Mouse (Mus musculus): ENCODE data around the gene Gm26741. TPM values are rescaled to one million over a fixed set of nuclear protein-coding genes. Genes with fewer than 3 reads are reported as not detected.

Gene Gm26741
- not detected in 2 replicates for total RNA-seq (2017)

- ATAC-seq (replicated peaks; ENCODE audit: low read depth, poor library complexity, severe bottlenecking) = no peak
These were observed at the start of gene Gm26741 for GRCm38 (mm10) chr10:52358467-52358866. Gm26741 (plus strand) TSS chr10:52358767.

- no peak for ATAC-seq (replicated peaks; ENCODE audit: low read depth, poor library complexity, severe bottlenecking)
These were observed 49.4 kb upstream of the Gm26741 start for GRCm38 (mm10) chr10:52309196-52309595.

DNA sequence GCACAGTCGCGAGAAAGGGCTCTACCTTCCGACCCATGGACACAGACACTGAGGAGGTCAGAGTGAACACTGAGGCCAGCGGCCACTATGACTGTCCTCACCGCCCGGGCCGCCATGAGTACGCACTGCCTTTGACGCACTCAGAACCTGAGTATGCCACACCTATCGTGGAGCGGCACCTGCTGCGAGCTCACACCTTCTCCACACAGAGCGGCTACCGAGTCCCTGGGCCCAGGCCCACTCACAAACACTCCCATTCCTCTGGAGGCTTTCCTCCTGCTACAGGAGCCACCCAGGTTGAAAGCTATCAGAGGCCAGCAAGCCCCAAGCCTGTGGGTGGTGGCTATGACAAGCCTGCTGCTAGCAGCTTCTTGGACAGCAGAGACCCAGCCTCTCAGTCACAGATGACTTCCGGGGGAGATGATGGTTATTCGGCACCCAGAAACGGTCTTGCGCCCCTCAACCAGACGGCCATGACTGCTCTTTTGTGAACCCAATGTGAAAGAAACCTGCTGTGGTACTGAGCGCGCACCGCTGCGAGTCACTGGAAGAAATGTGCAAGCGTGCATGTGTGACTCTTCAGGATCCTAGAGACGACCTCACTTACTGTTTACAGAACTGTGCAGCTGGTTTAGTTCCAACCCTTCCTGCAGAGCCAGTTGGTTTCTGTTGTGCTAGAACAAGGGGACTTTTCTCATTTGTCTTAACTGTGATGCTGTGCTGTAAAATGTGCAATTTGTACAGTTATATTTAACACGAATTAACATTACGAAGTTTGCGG lies 38.9 kb upstream of the Gm26741 start:
- ATAC-seq (replicated peaks; ENCODE audit: low read depth, poor library complexity, severe bottlenecking) = no peak

GRCm38 (mm10) chr10:52321918-52322317 lies 36.6 kb upstream of the Gm26741 start:
- no peak for ATAC-seq (replicated peaks; ENCODE audit: low read depth, poor library complexity, severe bottlenecking)

DNA sequence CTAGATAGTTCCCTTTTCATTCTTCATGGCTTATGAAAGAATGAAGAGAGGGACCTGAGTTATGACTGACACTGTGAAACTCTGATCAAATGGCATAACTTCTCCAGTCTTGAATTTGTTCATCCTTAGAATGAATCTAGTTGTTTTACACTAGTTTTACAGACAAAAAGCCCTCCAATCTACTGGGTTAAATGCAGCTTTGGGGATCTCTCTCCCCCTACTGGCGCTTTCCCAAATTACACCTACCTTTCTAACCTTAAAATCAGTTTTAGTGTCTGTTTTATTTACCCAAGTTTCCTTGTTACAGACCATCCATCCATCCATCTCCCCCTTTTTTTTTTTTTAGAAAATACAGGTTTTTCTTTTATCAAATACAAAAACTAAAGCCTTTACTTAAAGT lies 27.6 kb upstream of the Gm26741 start:
- 0 out of 2 replicates have a peak, but pooled peaks have one; percentile 62 for ATAC-seq (replicated peaks; ENCODE audit: low read depth, poor library complexity, severe bottlenecking)

DNA sequence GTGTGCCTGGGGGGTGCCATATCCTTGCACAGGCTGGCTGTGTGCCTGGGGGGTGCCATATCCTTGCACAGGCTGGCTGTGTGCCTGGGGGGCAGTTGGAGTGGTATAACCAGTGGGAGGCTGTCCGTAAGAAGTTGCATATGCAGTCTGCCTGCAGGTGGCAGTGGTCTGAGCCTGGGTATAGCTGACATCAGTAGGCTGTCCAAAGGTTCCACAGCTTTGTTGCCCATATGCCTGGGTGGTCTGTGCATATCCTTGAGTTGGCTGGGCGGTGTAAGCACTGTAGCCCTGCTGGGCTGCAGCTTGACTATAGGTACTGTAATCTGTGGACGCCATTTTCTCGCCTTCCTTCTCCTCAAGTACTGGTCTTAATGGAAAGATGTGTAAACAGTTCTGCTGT lies 15.2 kb upstream of the Gm26741 start:
- 0 out of 2 replicates have a peak, but pooled peaks have one; percentile 29 for ATAC-seq (replicated peaks; ENCODE audit: low read depth, poor library complexity, severe bottlenecking)

- no peak for ATAC-seq (replicated peaks; ENCODE audit: low read depth, poor library complexity, severe bottlenecking)
These were observed 5.4 kb upstream of the Gm26741 start for GRCm38 (mm10) chr10:52353184-52353583.

DNA sequence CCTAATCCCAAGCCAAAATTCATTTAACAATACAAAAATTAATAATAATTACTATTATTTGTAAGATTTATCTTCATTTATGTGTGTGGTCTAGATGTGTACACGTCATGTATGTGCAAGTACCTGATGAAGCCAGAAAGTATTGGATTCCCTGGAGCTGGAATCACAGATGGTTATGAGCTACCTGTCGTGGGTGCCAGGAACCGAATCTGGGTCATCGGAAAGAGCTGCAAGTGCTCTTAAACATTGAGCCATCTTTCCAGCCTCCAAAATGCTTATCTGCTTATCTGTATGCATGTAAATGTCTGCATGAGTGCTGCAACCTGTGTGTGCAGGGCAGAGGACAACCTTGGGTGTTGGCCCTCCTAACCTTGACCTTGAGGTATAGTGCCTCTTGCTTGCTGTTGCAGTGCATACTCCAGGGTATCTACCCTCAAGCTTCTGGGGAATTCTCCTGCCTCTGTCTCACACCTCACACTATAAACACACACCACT lies 1.7 kb downstream of the Gm26741 start:
- no peak for ATAC-seq (replicated peaks; ENCODE audit: low read depth, poor library complexity, severe bottlenecking)

DNA sequence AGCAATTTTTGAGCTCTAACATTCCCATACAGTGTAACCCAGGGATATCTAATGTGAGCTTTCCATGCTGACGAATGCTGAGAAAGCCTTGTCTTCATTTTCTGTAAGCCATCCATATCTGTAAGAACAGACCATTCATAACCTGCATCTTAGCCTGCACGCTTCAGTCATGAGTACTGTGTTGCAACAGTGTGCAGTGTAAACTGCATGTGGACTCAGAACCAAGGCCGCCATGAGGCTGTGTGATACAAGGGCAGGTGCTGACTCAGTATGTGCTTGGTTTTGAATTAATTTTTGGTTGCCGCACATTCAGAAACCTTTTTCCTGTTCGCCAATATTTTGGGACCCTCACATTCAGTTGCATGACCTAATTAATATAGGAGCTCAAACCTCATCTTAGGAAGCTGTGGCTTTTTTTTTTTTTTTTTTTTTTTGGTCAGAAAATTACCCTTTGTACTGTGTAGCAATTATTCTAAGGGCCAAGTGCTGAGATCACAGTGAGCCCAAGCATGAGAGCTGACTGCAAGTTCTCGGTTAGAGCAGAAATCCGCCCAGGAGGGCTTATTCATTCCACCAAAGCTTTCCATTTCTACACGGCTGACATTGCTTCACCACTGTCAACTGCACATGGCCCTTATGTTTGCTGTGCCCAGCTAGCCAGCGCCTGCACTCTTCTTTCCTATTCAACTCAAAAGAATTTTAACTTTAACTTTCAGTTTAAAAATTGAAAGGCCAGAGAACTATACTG lies 2.5 kb downstream of the Gm26741 start:
- ATAC-seq (replicated peaks; ENCODE audit: low read depth, poor library complexity, severe bottlenecking) = no peak

GRCm38 (mm10) chr10:52368376-52368775 lies 9.8 kb downstream of the Gm26741 start:
- no peak for ATAC-seq (replicated peaks; ENCODE audit: low read depth, poor library complexity, severe bottlenecking)

- no peak for ATAC-seq (replicated peaks; ENCODE audit: low read depth, poor library complexity, severe bottlenecking)
These were observed 15.3 kb downstream of the Gm26741 start for GRCm38 (mm10) chr10:52373834-52374233.

- no peak for ATAC-seq (replicated peaks; ENCODE audit: low read depth, poor library complexity, severe bottlenecking)
These were observed 16.1 kb downstream of the Gm26741 start for GRCm38 (mm10) chr10:52374651-52375050.

- no peak for ATAC-seq (replicated peaks; ENCODE audit: low read depth, poor library complexity, severe bottlenecking)
These were observed 17.9 kb downstream of the Gm26741 start for GRCm38 (mm10) chr10:52376422-52376821.

GRCm38 (mm10) chr10:52377813-52378212 lies 19.2 kb downstream of the Gm26741 start:
- ATAC-seq (replicated peaks; ENCODE audit: low read depth, poor library complexity, severe bottlenecking) = no peak

DNA sequence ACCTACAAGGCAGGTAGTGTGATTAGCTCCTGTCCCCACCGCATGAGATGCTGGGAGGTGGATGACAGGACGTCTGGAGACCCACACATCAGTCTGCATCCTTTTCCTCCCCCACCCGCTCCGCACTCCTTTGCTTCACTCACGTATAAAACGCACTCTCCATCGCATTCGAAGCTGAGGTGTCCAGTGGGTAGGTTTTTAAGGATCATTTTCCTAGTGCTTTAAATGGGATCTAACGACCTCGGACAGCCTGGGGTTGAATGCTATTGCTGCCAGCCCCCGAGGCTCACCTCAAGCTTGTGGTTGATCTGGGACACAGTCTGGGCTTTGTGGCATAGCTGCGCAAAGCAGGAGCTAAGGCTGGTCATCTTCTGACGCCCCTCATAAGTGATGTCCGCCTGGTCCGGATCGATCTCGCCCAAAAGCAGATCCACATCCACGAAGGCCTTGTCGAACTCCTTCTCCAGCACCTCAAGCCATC lies 22.8 kb downstream of the Gm26741 start:
- ATAC-seq (replicated peaks; ENCODE audit: low read depth, poor library complexity, severe bottlenecking) = no peak

DNA sequence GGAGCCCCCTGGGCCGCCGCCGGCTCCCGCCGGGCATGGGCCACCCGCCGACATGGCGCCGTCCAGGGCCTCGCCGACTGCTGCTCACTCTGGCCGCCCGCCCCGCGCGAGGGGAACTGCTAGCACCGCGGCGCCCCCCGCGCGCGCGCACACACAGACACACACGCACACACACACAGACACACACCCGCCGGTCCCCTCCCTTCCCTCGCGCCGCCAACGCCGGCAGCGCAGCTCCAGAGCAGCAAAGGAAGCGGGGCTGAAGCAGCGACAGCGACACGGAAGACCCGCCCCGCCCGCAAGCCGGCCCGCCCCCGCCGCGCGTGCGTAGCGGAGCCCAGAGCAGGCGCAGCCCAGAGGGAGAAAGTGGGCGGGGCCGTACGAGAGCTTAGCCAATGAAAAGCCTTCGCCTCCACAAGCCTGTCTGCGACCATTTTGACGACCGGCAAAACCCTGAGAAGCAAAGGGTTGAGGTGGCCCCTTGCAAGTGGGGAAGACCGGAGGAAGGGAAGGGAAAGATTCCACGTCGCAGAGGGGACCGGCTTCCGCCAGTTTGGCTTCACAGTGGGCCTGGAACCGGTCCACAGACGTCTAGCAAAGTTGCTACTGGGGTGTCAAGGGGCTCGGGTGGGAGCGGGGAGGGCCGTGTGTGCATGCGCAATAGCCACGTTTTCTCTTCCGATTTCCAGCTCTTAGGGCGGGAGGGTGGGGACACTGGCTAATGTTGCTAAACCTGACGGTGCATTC lies 23.5 kb downstream of the Gm26741 start, which contains the start of gene Gopc:
Gopc (minus strand) TSS at position 280 of the 747 bp plus-strand sequence.
- ATAC-seq (replicated peaks; ENCODE audit: low read depth, poor library complexity, severe bottlenecking) = peak; percentile 85

DNA sequence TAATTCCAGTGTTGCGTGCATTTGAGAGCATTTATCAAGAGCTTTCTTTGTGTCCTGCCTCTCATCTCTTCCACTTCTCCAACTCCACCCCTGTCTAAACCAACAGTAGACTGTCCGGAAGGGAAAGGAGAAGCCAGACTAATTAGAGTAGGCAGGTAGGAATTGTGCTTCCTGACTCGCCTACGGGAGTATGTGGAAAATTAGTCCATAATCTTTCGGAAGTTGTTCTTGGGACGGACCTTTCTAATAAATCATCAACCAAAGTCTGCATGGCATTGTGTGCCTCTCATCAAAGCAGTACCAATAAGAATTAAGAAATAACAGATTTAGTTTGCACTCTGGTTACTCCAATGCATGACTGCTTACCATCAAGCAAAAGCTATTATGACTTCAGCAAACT lies 24.5 kb downstream of the Gm26741 start:
- ATAC-seq (replicated peaks; ENCODE audit: low read depth, poor library complexity, severe bottlenecking) = no peak

GRCm38 (mm10) chr10:52383522-52383921 lies 25.0 kb downstream of the Gm26741 start:
- no peak for ATAC-seq (replicated peaks; ENCODE audit: low read depth, poor library complexity, severe bottlenecking)

DNA sequence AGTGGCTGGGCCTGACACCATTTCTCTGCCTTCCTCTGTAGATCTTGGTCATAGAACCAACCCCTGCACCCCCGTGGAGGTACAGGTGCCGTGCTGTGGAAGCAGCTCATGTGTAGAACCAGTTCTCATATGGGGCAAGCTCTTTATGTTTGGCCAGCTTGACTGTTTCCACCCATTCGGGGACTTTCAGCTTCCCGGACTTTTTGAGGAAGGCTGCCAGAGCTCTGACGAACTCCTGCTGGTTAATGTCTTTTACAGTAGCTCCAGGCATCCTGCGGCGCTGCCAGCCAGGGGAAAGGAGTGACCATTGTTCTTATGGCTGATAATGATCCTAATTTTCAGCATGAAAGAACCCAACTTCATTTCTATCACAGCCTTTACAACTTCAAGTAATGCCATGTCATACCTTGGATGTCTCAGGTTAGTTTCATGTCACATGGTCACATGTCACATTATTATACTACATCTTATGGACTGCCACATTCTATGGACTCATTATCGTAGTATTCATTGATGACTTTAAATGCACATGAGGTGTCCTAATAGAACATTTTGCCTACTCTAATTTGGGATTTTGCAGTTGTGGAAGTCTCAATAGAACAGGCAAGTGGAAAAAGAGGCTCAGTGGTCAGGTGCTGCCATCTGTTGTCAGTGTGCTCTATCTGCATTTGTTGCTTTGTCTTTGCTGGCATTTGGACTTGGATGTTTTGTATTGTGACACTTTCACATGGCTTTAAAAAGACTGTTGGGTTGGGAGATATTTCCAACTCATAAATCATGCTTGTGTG lies 26.4 kb downstream of the Gm26741 start:
- peak; percentile 43 for ATAC-seq (replicated peaks; ENCODE audit: low read depth, poor library complexity, severe bottlenecking)
